Mouse (Mus musculus) layer of hippocampus, adult 9-11 months (tissue): ENCODE measurements around the gene Kmt5c.
A peak's percentile ranks its signal among the peaks of the same experiment; 100 is the strongest.

Experiments
- DNase-seq: peaks from one replicate; pipeline ENCODE4 v3.0.0; 2022

Gene Kmt5c

GRCm38 (mm10) chr7:4747156-4747899 is 7.4 kb downstream of the Kmt5c start:
- DNase-seq, result no peak

GRCm38 (mm10) chr7:4748321-4748720 is 8.4 kb downstream of the Kmt5c start:
- DNase-seq, result no peak

GRCm38 (mm10) chr7:4749169-4749568 is 9.3 kb downstream of the Kmt5c start:
- no peak for DNase-seq

- DNase-seq, result no peak
Measured at GRCm38 (mm10) chr7:4751971-4752820, 12.3 kb downstream of the Kmt5c start.

- peak; percentile 71 for DNase-seq
Measured at GRCm38 (mm10) chr7:4752821-4753570, 13.1 kb downstream of the Kmt5c start, which contains the start of gene Cox6b2. TSS of gene Cox6b2 (minus strand) at chr7:4753094.

- DNase-seq, result no peak
Measured at GRCm38 (mm10) chr7:4759670-4760069, 19.8 kb downstream of the Kmt5c start.

- DNase-seq, result peak; percentile 39
Measured at GRCm38 (mm10) chr7:4764946-4765710, 25.2 kb downstream of the Kmt5c start.

GRCm38 (mm10) chr7:4771202-4771601 is 31.3 kb downstream of the Kmt5c start, which contains the start of gene Fam71e2:
TSS of gene Fam71e2 (minus strand) at chr7:4771302.
- no peak for DNase-seq

- DNase-seq, result no peak
Measured at GRCm38 (mm10) chr7:4776131-4776530, 36.2 kb downstream of the Kmt5c start.

- DNase-seq, result no peak
Measured at GRCm38 (mm10) chr7:4776861-4777830, 37.2 kb downstream of the Kmt5c start.

GRCm38 (mm10) chr7:4777851-4778637 is 38.1 kb downstream of the Kmt5c start:
- no peak for DNase-seq

- DNase-seq, result no peak
Measured at GRCm38 (mm10) chr7:4779921-4780320, 40.0 kb downstream of the Kmt5c start.

GRCm38 (mm10) chr7:4782130-4782529 is 42.2 kb downstream of the Kmt5c start:
- no peak for DNase-seq

- no peak for DNase-seq
Measured at GRCm38 (mm10) chr7:4782759-4783158, 42.8 kb downstream of the Kmt5c start, which contains the start of the genes Il11 and Tmem190. TSS of gene Il11 (minus strand) at chr7:4782859. TSS of gene Tmem190 (plus strand) at chr7:4782937.

- DNase-seq, result no peak
Measured at GRCm38 (mm10) chr7:4783667-4784268, 43.9 kb downstream of the Kmt5c start.

GRCm38 (mm10) chr7:4788499-4789435 is 48.9 kb downstream of the Kmt5c start:
- DNase-seq, result peak; percentile 31

- DNase-seq, result no peak
Measured at GRCm38 (mm10) chr7:4789436-4789935, 49.6 kb downstream of the Kmt5c start, which contains the start of gene Tmem238. TSS of gene Tmem238 (minus strand) at chr7:4789656.
